In genomic region chr4:126872717-126873116, GRCm38 (mm10) we compare ENCODE assay signal across 23 mouse cellular contexts.
DNase-seq lines count a peak whose midpoint lies in the region; ATAC-seq and TF ChIP-seq lines count a peak whose summit lies in the region.
"Had no signal": no experiment of that assay in that cellular context is flagged by ENCODE, and none has a peak within 500 bp of the region (broad histone marks: within the 10 kb centered on the region; RNA-seq: fewer than 3 reads in every experiment).

No protein-coding gene starts in this region.

- no peak overlapping the region for H3K27ac ChIP-seq in kidney, postnatal 0 days
- no peak overlapping the region for H3K27ac ChIP-seq in kidney, embryonic 14.5 days (ENCODE audit: low read depth, low read length)
- H3K27ac ChIP-seq: forebrain, embryonic 12.5 days; gastrocnemius, adult 2 months; hindbrain, embryonic 10.5 days; hindbrain, postnatal 0 days; neural tube, embryonic 13.5 days had no signal

- 50% methylated on average over 7 of the region's 7 CpGs for WGBS in kidney, postnatal 0 days
- 62% methylated on average over 7 of the region's 7 CpGs for WGBS in kidney, embryonic 14.5 days

- peaks cover 17% of the 10 kb centered on the region for H3K36me3 ChIP-seq in kidney, postnatal 0 days (ENCODE audit: insufficient read depth, low read length)
- peaks cover 63% of the 10 kb centered on the region for H3K36me3 ChIP-seq in kidney, embryonic 14.5 days (ENCODE audit: control insufficient read depth, insufficient read depth, low read length)

- no peaks in the 10 kb centered on the region for H3K4me1 ChIP-seq in kidney, postnatal 0 days (replicated peaks; ENCODE audit: insufficient read depth, low read length)
- H3K4me1 ChIP-seq in kidney, embryonic 14.5 days (ENCODE audit: control insufficient read depth, insufficient read depth, low read length): no peaks in the 10 kb centered on the region
- H3K4me1 ChIP-seq: forebrain, embryonic 12.5 days; hindbrain, embryonic 10.5 days; neural tube, embryonic 13.5 days had no signal

- no peaks in the 10 kb centered on the region for H3K27me3 ChIP-seq in kidney, postnatal 0 days (ENCODE audit: insufficient read depth, low read length)
- no peaks in the 10 kb centered on the region for H3K27me3 ChIP-seq in kidney, embryonic 14.5 days (ENCODE audit: control insufficient read depth, insufficient read depth, low read length)
- H3K27me3 ChIP-seq: forebrain, embryonic 12.5 days; megakaryocyte, embryonic 14.5 days; neural tube, embryonic 13.5 days; Patski had no signal

- no peak for ATAC-seq in kidney, postnatal 0 days (replicated peaks; ENCODE audit: low FRiP score, low read depth)
- ATAC-seq in kidney, embryonic 14.5 days (ENCODE audit: low FRiP score, low TSS enrichment): no peak
- ATAC-seq: hindbrain, postnatal 0 days; intestine, postnatal 0 days; liver, postnatal 0 days; Patski had no signal

- peak; percentile 82 for DNase-seq in kidney, postnatal 0 days (ENCODE audit: low spot score)
- DNase-seq in 3134 (ENCODE audit: extremely low read depth, insufficient read length, low spot score) (peak; percentile 51), NIH3T3 (ENCODE audit: low read depth) (peak; percentile 89)
- peak; percentile 19 for DNase-seq in lung, postnatal 10 days
- DNase-seq in adrenal gland, adult 2 months: no peak
- DNase-seq in cerebellum, postnatal 10 days: no peak
- DNase-seq: adrenal gland, postnatal 14 days; cerebellum, adult 11 months; cerebellum, postnatal 14 days; embryo, embryonic 11 days; gastrocnemius, adult 2 months; heart, adult 11 months; liver, postnatal 0 days; midbrain, embryonic 14.5 days; thymus, postnatal 36 days had no signal

- no peak for TF ChIP-seq CTCF in kidney, postnatal 0 days (IDR thresholded peaks at IDR 0.05; ENCODE audit: low read depth)

- H3K4me3 ChIP-seq in kidney, postnatal 0 days (replicated peaks; ENCODE audit: low read depth, low read length): no peak overlapping the region
- H3K4me3 ChIP-seq in kidney, embryonic 14.5 days (ENCODE audit: low read length): no peak overlapping the region
- H3K4me3 ChIP-seq: forebrain, embryonic 12.5 days; gastrocnemius, adult 2 months; hindbrain, embryonic 10.5 days; megakaryocyte, embryonic 14.5 days; neural tube, embryonic 13.5 days had no signal

- H3K4me2 ChIP-seq in kidney, postnatal 0 days (ENCODE audit: low read length): no peak overlapping the region
- no peak overlapping the region for H3K4me2 ChIP-seq in kidney, embryonic 14.5 days (replicated peaks; ENCODE audit: low read depth, low read length)
- H3K4me2 ChIP-seq: forebrain, embryonic 12.5 days; neural tube, embryonic 13.5 days had no signal

- no peak overlapping the region for H3K9ac ChIP-seq in kidney, postnatal 0 days (ENCODE audit: low read depth, low read length)
- no peak overlapping the region for H3K9ac ChIP-seq in kidney, embryonic 14.5 days (ENCODE audit: low read depth, low read length)
- H3K9ac ChIP-seq: forebrain, embryonic 12.5 days; liver, postnatal 0 days; neural tube, embryonic 13.5 days had no signal

- no peaks in the 10 kb centered on the region for H3K9me3 ChIP-seq in kidney, postnatal 0 days (replicated peaks; ENCODE audit: low read length)
- no peaks in the 10 kb centered on the region for H3K9me3 ChIP-seq in kidney, embryonic 14.5 days (ENCODE audit: control insufficient read depth, low read length)
- H3K9me3 ChIP-seq: forebrain, embryonic 12.5 days; hindbrain, embryonic 10.5 days; megakaryocyte, embryonic 14.5 days; neural tube, embryonic 13.5 days had no signal

Comparison
In these comparisons a context has a peak if more than half of its experiments do, and no peak if none do; other contexts are left out.
1. DNase-seq: peak in kidney, postnatal 0 days (single experiment), 3134 (single experiment), NIH3T3 (single experiment) and lung, postnatal 10 days (single experiment); none in adrenal gland, adult 2 months (single experiment) and cerebellum, postnatal 10 days (0 of 2).